Mouse (Mus musculus): ENCODE measurements at regions not wholly inside any gene's neighbourhood (a gene's known extent, or its start where the extent isn't known, plus 50 kb on each side); places are given as distances from the start of the nearest gene placed in this dataset.
A peak's percentile ranks its signal among the peaks of the same experiment; 100 is the strongest.

DNA sequence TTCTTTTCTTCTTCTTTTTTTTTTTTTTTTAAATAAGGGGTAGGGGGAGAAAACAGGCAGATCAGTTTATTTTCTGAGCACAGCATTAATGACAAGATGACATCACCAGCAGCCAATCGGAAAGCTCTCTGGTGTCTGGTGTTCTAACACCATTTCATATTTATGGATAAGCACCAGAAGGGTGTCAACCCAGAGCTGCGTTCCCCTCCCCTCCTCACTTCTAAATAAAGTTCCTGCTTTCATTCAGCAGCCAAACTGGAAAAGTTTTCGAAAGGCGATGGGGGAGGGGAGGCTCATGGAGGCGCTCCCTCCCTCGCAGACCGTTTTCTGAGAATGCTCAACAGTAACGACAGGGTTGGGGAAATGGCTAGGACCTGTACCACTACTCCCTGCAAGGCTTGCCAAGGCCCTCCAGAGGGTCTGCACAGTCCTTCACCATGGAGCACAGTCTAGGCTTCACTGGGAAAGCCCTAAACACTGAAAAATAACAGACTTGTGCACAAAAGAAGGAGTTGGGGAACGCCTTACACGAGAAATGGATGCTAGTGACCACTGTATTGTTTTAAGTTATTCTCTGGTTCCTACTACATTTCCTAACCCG, 232.8 kb downstream of the Sox4 start:
- ATAC-seq (ENCODE audit: insufficient read depth, low FRiP score, low TSS enrichment), result no peak
- peak; percentile 44 for DNase-seq (ENCODE audit: low spot score)
- Histone ChIP-seq H3K36me3 (ENCODE audit: control insufficient read depth, insufficient read depth, low read length) (no peaks in the 10 kb centered on the region), H3K4me1 (ENCODE audit: control insufficient read depth, insufficient read depth, low read length) (peaks cover 44% of the 10 kb centered on the region), H3K9ac (ENCODE audit: low read length) (no peak overlapping the region), H3K4me3 (ENCODE audit: low read depth, low read length) (no peak overlapping the region), H3K4me2 (ENCODE audit: low read depth) (peak overlapping the region; percentile 19; the same call in 1 of the 2 replicates), H3K27me3 (ENCODE audit: control insufficient read depth, insufficient read depth, low read length) (no peaks in the 10 kb centered on the region), H3K27ac (ENCODE audit: low read depth, low read length) (peak overlapping the region; percentile 63; the same call in 1 of the 2 replicates), H3K9me3 (ENCODE audit: control insufficient read depth, low read length) (no peaks in the 10 kb centered on the region)
- WGBS, result 42% methylated on average over 11 of the region's 11 CpGs

DNA sequence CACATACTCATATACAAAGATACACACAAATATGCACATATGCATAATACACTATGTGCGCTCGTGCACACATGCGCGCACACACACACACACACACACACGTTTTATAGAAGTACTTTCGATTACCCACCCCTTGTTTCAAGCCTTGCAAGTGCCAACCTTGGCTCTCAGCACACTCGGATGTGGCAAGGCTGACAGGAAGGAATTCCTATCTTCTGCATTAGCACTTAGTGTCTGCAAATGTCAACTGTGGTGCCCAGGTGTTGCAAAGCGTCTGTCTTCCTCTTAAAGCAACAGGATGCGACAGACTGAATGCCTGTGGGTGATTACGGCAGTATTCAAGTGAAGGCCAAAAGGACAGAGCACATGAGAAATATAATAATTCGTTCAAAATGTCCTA, 233.3 kb downstream of the Sox4 start:
- Histone ChIP-seq H3K36me3 (ENCODE audit: control insufficient read depth, insufficient read depth, low read length) (no peaks in the 10 kb centered on the region), H3K27ac (ENCODE audit: low read depth, low read length) (peak overlapping the region; percentile 21; the same call in 1 of the 2 replicates), H3K9me3 (ENCODE audit: control insufficient read depth, low read length) (no peaks in the 10 kb centered on the region), H3K27me3 (ENCODE audit: control insufficient read depth, insufficient read depth, low read length) (no peaks in the 10 kb centered on the region), H3K4me1 (ENCODE audit: control insufficient read depth, insufficient read depth, low read length) (peaks cover 44% of the 10 kb centered on the region), H3K4me3 (ENCODE audit: low read depth, low read length) (no peak overlapping the region), H3K9ac (ENCODE audit: low read length) (no peak overlapping the region), H3K4me2 (ENCODE audit: low read depth) (no peak overlapping the region)
- ATAC-seq (ENCODE audit: insufficient read depth, low FRiP score, low TSS enrichment) (no peak), DNase-seq (ENCODE audit: low spot score) (no peak)
- 73% methylated on average over 11 of the region's 11 CpGs for WGBS

DNA sequence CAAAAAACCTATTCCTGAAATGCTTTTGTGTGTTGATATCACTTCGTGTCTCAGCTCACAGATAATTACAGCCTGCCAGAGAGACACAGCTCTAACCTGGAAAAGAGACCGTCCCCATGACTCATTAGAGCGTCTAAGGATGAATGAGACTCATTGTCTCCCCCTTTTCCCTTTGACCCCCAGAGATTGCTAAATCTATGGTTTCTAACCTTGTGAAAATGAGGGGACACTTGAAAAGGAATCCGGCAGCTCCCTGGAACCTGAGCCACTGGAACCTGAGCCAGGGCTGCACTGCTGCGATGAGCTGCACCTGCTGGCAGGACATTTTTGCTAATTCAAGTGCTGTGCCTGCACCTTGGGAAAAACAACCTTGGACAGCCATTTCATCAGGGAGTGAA, 234.6 kb downstream of the Sox4 start:
- Histone ChIP-seq H3K4me2 (ENCODE audit: low read depth) (no peak overlapping the region), H3K9me3 (ENCODE audit: control insufficient read depth, low read length) (no peaks in the 10 kb centered on the region), H3K27me3 (ENCODE audit: control insufficient read depth, insufficient read depth, low read length) (no peaks in the 10 kb centered on the region), H3K36me3 (ENCODE audit: control insufficient read depth, insufficient read depth, low read length) (no peaks in the 10 kb centered on the region), H3K27ac (ENCODE audit: low read depth, low read length) (peak overlapping the region; percentile 84), H3K9ac (ENCODE audit: low read length) (peak overlapping the region; percentile 19; the same call in 1 of the 2 replicates), H3K4me1 (ENCODE audit: control insufficient read depth, insufficient read depth, low read length) (peaks cover 44% of the 10 kb centered on the region), H3K4me3 (ENCODE audit: low read depth, low read length) (no peak overlapping the region)
- peak; percentile 42 for DNase-seq (ENCODE audit: low spot score)
- no peak; the same call in 1 of the 2 replicates for ATAC-seq (ENCODE audit: insufficient read depth, low FRiP score, low TSS enrichment)
- 20% methylated on average over 5 of the region's 5 CpGs for WGBS

DNA sequence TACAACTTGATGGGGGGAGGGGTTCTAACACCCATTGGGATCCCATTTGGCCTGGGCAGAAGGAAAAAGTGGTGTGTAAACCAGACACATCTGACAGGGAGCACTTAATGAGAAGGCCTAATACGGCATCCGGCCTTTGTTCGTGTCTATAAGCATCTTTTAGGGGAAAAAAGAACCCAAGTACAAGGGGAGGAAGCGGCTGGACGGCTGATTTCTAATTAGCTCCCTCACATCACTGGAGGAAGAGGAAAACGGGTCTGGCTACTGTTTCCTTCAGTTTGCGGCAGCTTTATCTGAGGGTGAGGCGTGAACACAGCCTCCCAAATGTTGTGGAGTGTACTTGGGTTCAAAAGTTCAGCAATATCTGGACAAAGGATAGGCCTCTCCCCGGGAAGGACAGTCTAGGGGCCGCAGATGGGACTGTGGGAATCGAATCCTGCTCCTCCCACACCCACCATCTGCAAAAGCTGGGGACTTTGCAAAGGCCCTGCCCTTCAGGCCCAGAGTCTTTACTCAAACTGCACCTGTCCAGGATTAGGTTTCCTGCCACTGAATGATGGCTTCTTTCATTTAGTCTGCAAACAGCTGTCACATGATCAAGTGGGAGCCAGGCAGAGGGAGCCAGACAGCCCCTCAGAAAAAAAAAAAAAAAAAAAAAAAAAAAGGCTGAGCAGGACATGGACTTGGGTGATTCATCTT, 235.2 kb downstream of the Sox4 start:
- H3K36me3 ChIP-seq (ENCODE audit: control insufficient read depth, insufficient read depth, low read length), result no peaks in the 10 kb centered on the region
- H3K9ac ChIP-seq (ENCODE audit: low read length), result 0 out of 2 replicates have a peak overlapping the region, but pooled peaks have one; percentile 9
- ATAC-seq (ENCODE audit: insufficient read depth, low FRiP score, low TSS enrichment), result peak; percentile 81
- H3K9me3 ChIP-seq (ENCODE audit: control insufficient read depth, low read length), result no peaks in the 10 kb centered on the region
- DNase-seq (ENCODE audit: low spot score), result peak; percentile 78
- WGBS, result 8% methylated on average over 11 of the region's 11 CpGs
- H3K4me3 ChIP-seq (ENCODE audit: low read depth, low read length), result no peak overlapping the region
- H3K4me1 ChIP-seq (ENCODE audit: control insufficient read depth, insufficient read depth, low read length), result peaks cover 44% of the 10 kb centered on the region
- no peak overlapping the region for H3K4me2 ChIP-seq (ENCODE audit: low read depth)
- peak overlapping the region; percentile 84 for H3K27ac ChIP-seq (ENCODE audit: low read depth, low read length)
- H3K27me3 ChIP-seq (ENCODE audit: control insufficient read depth, insufficient read depth, low read length), result no peaks in the 10 kb centered on the region

DNA sequence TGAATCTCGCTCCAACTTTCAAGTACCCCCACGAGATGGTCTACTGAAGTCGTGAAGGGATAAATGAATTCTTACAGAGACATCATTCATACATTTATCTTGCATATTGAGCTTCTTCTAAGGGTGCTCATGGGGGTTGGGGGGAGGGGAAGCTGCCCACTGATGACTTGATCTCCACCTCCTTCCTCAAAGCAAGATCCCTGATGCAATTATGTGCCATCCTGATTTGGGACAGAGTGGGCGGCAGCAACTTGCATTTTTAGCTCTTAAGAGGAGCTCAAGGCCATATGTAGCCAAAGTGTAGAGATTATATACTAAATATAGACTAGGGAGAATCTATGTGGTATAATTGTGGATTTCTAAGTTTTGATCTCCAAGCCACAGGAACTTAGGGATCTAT, 236.1 kb downstream of the Sox4 start:
- Histone ChIP-seq H3K4me2 (ENCODE audit: low read depth) (no peak overlapping the region), H3K9me3 (ENCODE audit: control insufficient read depth, low read length) (no peaks in the 10 kb centered on the region), H3K36me3 (ENCODE audit: control insufficient read depth, insufficient read depth, low read length) (no peaks in the 10 kb centered on the region), H3K4me1 (ENCODE audit: control insufficient read depth, insufficient read depth, low read length) (peaks cover 41% of the 10 kb centered on the region), H3K27me3 (ENCODE audit: control insufficient read depth, insufficient read depth, low read length) (no peaks in the 10 kb centered on the region), H3K4me3 (ENCODE audit: low read depth, low read length) (no peak overlapping the region), H3K9ac (ENCODE audit: low read length) (no peak overlapping the region), H3K27ac (ENCODE audit: low read depth, low read length) (peak overlapping the region; percentile 84)
- ATAC-seq (ENCODE audit: insufficient read depth, low FRiP score, low TSS enrichment), result no peak
- DNase-seq (ENCODE audit: low spot score), result no peak
- 79% methylated on average over 4 of the region's 4 CpGs for WGBS

DNA sequence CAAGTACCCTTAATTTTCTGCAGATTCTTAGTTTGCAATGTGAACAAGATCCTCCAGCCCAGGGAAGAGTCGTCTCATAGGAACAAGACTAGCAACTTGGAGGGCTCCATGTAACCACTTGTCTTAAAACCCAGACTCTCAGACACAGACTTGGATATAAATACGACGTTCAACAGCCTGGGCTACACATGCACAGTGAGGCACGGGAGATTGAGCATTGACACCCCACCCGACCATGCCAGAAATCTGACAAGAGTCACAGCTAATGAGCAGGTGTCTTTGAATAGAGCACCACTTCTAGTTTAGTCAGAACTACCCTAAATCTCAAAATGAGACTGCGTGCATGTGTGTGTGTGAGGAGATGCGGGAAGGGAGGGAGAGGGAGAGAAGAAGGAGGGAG, 243.5 kb downstream of the Sox4 start:
- Histone ChIP-seq H3K9me3 (ENCODE audit: control insufficient read depth, low read length) (no peaks in the 10 kb centered on the region), H3K4me1 (ENCODE audit: control insufficient read depth, insufficient read depth, low read length) (no peaks in the 10 kb centered on the region), H3K4me3 (ENCODE audit: low read depth, low read length) (no peak overlapping the region), H3K36me3 (ENCODE audit: control insufficient read depth, insufficient read depth, low read length) (no peaks in the 10 kb centered on the region), H3K27me3 (ENCODE audit: control insufficient read depth, insufficient read depth, low read length) (no peaks in the 10 kb centered on the region), H3K4me2 (ENCODE audit: low read depth) (no peak overlapping the region), H3K27ac (ENCODE audit: low read depth, low read length) (no peak overlapping the region), H3K9ac (ENCODE audit: low read length) (no peak overlapping the region)
- DNase-seq (ENCODE audit: low spot score) (no peak), ATAC-seq (ENCODE audit: insufficient read depth, low FRiP score, low TSS enrichment) (no peak)
- WGBS, result 86% methylated on average over 7 of the region's 7 CpGs

DNA sequence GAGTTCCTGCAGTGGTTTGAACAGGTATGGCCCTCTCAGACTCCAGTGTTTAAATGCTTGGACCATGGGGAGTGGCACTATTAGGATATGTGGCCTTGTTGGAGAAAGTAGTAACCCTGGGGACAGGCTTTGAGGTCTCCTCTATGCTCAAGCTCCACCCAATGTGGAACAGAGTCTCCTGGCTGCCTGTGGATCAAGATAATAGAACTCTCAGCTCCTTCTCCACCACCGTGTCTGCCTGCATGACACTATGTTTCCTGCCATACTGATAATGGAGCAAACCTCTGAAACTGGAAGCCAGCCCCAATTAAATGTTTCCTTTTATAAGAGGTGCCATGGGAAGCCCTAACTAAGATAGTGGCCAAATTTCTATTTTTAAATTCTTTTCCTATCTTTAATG, 252.2 kb downstream of the Sox4 start:
- Histone ChIP-seq H3K27ac (ENCODE audit: low read depth, low read length) (no peak overlapping the region), H3K4me2 (ENCODE audit: low read depth) (no peak overlapping the region), H3K4me1 (ENCODE audit: control insufficient read depth, insufficient read depth, low read length) (peaks cover 11% of the 10 kb centered on the region), H3K4me3 (ENCODE audit: low read depth, low read length) (no peak overlapping the region), H3K9me3 (ENCODE audit: control insufficient read depth, low read length) (no peaks in the 10 kb centered on the region), H3K9ac (ENCODE audit: low read length) (no peak overlapping the region), H3K27me3 (ENCODE audit: control insufficient read depth, insufficient read depth, low read length) (no peaks in the 10 kb centered on the region), H3K36me3 (ENCODE audit: control insufficient read depth, insufficient read depth, low read length) (no peaks in the 10 kb centered on the region)
- ATAC-seq (ENCODE audit: insufficient read depth, low FRiP score, low TSS enrichment), result no peak
- no peak for DNase-seq (ENCODE audit: low spot score)
- WGBS, result 78% methylated on average over 1 of the region's 1 CpGs

DNA sequence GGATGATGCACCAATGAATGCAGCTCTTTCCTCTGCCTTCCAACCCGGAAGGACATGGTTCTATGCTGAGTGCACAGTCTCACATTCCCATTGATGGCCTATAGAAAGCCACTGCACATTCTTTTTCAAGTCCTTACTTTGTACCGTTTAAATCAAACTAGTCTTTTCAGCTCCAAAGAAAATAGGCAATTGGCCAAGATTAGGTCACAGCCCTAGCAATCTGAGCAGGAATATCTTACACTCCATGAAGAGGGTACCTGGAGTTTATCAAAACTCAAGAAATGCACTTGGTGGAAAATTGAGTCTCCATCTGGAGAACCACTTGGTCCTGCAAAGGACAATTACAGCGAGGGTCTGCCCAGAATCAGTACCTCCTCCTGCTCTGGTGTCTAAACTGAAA, 253.4 kb downstream of the Sox4 start:
- Histone ChIP-seq H3K9me3 (ENCODE audit: control insufficient read depth, low read length) (no peaks in the 10 kb centered on the region), H3K36me3 (ENCODE audit: control insufficient read depth, insufficient read depth, low read length) (no peaks in the 10 kb centered on the region), H3K9ac (ENCODE audit: low read length) (no peak overlapping the region), H3K4me1 (ENCODE audit: control insufficient read depth, insufficient read depth, low read length) (peaks cover 11% of the 10 kb centered on the region), H3K4me2 (ENCODE audit: low read depth) (no peak overlapping the region), H3K27me3 (ENCODE audit: control insufficient read depth, insufficient read depth, low read length) (no peaks in the 10 kb centered on the region), H3K27ac (ENCODE audit: low read depth, low read length) (no peak overlapping the region), H3K4me3 (ENCODE audit: low read depth, low read length) (no peak overlapping the region)
- DNase-seq (ENCODE audit: low spot score), result no peak
- no peak for ATAC-seq (ENCODE audit: insufficient read depth, low FRiP score, low TSS enrichment)
- WGBS, result 73% methylated on average over 3 of the region's 3 CpGs

DNA sequence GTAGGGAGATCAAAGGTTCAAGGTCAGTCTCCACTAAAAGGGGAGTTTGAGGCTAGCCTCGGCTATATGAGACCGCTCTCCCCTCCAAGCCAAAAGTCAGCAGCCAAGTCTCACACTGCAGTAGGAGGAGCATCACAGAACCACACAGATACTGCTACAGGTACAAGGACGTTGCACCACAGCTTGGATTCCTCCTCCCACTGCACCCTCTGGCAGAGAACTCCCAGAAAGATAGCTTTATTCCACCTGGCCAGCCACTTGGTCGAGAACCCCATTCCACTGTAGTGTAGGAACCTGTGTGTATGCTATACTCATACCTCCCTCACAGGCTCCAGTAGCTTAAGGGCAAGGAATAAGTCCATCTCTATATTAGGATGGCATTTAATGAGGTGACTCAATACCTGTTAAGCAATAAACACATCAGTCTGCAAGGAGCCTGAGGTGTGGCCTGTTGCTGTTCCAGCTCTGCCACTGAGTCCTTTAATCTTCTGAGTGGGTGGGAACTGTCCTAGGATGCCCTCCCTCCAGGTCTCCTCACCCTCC, 254.0 kb downstream of the Sox4 start:
- Histone ChIP-seq H3K4me2 (ENCODE audit: low read depth) (no peak overlapping the region), H3K27me3 (ENCODE audit: control insufficient read depth, insufficient read depth, low read length) (no peaks in the 10 kb centered on the region), H3K9me3 (ENCODE audit: control insufficient read depth, low read length) (no peaks in the 10 kb centered on the region), H3K9ac (ENCODE audit: low read length) (no peak overlapping the region), H3K4me3 (ENCODE audit: low read depth, low read length) (no peak overlapping the region), H3K36me3 (ENCODE audit: control insufficient read depth, insufficient read depth, low read length) (no peaks in the 10 kb centered on the region), H3K27ac (ENCODE audit: low read depth, low read length) (no peak overlapping the region), H3K4me1 (ENCODE audit: control insufficient read depth, insufficient read depth, low read length) (peaks cover 11% of the 10 kb centered on the region)
- ATAC-seq (ENCODE audit: insufficient read depth, low FRiP score, low TSS enrichment) (no peak), DNase-seq (ENCODE audit: low spot score) (no peak)
- 84% methylated on average over 4 of the region's 4 CpGs for WGBS
